Mouse (Mus musculus): ENCODE results near the gene Rpp38. TPM values are rescaled to one million over a fixed set of nuclear protein-coding genes. Genes with fewer than 3 reads are reported as not detected.

Gene Rpp38
- total RNA-seq, 2 experiments from 2014 or later: 6.2 to 9.1 TPM

DNA sequence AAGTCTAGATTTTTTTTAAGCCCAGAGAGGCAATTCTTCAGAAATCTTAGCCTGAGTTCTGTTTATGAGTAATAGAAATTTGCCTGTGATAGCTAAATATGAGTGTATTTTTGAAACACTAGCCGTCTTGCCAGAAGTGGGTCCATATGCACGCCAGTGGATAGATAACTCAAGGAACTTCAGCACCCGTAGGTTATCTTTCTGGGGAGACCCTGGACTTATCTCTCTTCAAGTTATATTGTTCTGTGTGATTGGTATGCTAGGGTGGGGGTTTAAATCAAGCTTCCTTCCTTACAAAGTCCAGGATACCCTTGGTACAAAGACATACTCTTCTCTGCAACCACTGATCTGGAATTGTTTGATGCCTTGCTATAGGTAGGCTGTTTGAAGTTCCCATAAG, 46.7 kb downstream of the Rpp38 start:
- no peak for DNase-seq

DNA sequence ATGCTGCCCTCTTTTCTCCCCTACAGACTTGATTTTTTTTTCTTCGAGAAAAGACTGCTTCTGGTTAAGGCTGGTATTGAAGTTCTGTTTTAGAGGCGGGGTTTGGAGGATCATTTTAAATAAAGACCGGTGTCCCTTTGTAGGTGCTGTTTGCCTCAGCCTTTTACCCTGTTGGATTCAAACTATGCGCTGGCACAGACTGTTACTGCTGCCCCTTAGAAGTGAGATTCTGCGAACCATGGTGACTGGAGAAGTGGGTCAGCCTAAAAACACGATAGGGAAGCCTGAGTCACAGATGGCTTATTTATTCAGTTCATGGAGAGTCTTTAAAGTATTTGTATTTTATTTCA, 47.3 kb downstream of the Rpp38 start:
- DNase-seq: no peak

DNA sequence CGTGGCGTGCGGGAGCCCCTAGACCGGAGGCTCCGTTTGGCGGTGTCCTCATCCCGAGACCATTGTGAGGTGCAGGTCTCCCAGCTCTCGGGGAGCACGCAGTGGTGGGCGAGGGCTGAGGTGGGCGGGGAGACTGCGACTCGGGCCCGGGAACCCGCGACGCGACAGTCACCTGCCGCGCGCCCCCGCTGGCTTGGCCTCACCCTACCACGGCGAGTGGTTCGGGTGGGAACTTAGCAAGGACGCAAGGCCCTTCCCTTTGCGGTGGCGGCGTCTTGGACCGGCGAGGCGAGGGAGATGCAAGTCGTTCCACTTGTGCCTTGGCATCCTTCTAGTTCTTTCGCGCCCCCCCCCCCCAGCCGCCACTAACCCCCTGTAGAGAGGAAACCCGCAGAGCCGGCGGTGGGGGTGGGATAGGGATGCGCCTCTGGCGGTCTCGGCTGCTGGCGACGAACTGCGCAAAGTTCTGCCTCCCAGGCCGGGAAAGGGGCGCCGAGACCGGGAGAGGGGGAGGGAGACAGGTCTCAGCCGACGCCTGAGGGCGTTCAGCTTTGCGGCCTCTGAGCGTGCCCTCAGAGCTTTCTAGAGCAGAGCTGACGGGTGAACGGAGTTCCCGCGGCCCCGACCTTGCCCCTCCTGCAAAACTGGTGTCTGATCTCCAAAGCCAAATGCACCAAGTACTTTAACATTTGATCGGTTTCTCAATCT, 47.8 kb downstream of the Rpp38 start:
- DNase-seq: peak; percentile 48

DNA sequence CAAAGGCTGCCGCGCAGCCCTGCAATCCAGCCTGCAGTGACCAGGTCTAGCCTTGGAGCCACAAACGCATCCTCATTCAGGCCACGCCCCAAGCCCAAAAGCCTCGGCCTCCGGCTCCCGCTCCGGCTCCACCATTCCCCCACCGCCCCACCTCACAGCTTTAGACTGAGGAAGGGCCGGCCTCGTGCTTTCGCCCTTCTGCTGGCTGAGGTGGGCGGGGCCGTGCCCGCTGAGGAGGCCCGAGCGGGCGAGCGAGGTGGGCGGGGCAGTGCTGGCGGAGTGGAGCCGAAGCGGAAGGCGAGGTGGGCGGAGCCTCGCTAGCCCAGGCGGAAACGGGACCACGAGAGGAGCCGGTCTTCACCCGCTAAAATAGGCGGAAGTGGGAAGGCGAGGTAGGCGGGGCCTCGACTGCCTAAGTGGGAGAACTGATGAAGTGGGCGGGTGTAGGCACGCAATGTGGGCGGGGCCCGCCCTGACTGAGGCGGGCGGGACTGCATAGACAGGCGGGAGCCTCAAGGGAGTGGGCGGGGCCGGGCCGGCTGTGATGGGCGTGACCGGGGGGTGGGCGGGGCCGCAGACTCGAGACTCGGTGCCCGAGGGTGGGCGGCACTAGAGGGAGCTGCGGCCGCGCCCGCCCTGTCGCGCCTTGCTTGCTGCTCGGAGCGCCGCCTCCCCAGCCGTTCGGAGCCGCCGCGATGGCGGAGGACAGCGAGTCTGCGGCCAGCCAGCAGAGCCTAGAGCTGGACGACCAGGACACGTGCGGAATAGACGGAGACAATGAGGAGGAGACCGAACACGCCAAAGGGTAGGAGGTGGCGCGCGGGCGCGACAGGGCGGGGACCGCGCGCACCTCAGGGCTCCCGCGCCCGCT, 48.6 kb downstream of the Rpp38 start, which contains the start of gene Nmt2:
Gene Nmt2, plus strand, starts transcription at position 611 of the 871 bp plus-strand sequence.
- DNase-seq: peak; percentile 99

DNA sequence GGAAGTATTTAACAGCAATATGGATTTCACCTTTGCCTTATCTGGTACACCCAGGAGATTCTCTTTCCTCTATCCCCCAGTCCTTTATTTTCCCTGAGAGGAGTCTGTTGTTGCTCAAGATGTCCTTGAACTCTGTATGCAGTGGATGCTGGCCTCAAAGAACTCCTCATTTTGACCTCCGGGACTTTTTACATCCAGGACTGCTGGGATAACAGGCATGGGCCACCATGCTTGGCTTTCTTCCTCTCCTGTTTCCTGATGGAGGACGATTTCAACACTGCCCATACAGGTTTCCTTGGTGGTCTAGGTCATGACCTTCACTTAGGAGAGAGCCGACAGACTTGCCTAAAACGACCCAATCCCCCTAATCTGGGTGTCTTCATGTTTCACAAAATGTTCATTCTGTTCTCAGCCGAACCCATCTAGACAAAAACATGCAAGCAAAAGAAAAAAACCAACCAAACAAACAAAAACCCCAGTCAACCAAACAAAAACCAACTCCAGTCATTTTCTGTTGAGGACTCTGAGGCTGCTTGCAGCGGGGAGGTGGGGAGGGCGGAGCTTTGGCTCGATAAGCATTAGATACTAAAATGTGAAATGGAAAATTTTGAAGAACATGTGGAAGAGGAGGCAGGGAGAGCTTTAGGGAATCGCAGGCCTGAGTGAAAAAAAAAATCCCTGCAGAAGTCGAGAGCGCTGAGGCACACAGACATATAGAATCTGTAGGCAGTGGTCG, 49.4 kb downstream of the Rpp38 start:
- DNase-seq: no peak

DNA sequence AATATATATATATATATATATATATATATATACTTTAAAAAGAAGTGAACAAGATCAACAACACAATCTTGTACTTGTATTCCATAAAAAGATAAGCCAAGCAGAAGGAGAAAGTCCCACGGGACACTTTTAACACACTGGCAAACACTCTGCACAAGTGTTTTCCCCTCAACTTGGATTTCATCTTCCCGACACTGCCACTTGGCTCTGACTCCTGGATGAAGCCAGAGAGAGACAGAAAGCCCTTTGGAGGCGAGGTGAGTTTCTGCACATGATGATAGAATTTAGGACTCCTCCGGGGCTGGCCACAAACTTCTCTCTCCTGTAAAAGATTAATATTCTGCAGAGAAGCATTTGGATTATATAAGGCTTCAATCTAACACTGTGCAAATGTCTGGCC, 51.1 kb downstream of the Rpp38 start:
- DNase-seq: no peak

Other genes with a start within 250 kb of the Rpp38 start
- gene Fam171a1, start 218.4 kb downstream of the Rpp38 start, total RNA-seq (2021): 10 to 100 TPM; 11.1 to 14.6 TPM
- gene Nmt2, start 48.4 kb downstream of the Rpp38 start, total RNA-seq (2021): 10 to 100 TPM in 1 of 2 experiments, 1 to 10 TPM in 1; 9.9 to 14.3 TPM
- under 1 TPM; 0.49 to 0.93 TPM for gene Acbd7, start 3.5 kb upstream of the Rpp38 start, total RNA-seq (2021)
- not detected for gene Olah, start 64.6 kb upstream of the Rpp38 start, total RNA-seq (2021)
- under 1 TPM in 1 of 2 experiments, not detected in 1; 0.47 TPM for gene Meig1, start 90.0 kb upstream of the Rpp38 start, total RNA-seq (2021)
- gene Dclre1c, start 91.5 kb upstream of the Rpp38 start, total RNA-seq (2021): 1 to 10 TPM; 2.9 to 4.5 TPM
- 1 to 10 TPM; 1.3 to 1.8 TPM for gene Suv39h2, start 142.4 kb upstream of the Rpp38 start, total RNA-seq (2021)
- 1 to 10 TPM; 1.2 to 1.9 TPM for gene Gm45902, start 180.1 kb upstream of the Rpp38 start, total RNA-seq (2021)
- 10 to 100 TPM; 20.2 to 23.9 TPM for gene Hspa14, start 180.2 kb upstream of the Rpp38 start, total RNA-seq (2021)
- 10 to 100 TPM; 13.3 to 14.0 TPM for gene Cdnf, start 180.4 kb upstream of the Rpp38 start, total RNA-seq (2021)
- gene Fam107b, start 237.8 kb upstream of the Rpp38 start, total RNA-seq (2021): 10 to 100 TPM; 12.7 to 14.0 TPM

Data from gastrocnemius, postnatal 10 days (tissue).